Mouse (Mus musculus) adrenal gland, adult 10 weeks (tissue): ENCODE measurements around the gene Gm5538. TPM values are rescaled to one million over a fixed set of nuclear protein-coding genes. Genes with fewer than 3 reads are reported as not detected.

Source experiments
- polyA plus RNA-seq: library from polyadenylated mRNA; stranded (reverse); fragments of 350-450 nt; fragmentation: Illumina TruSeq; extraction: RNeasy Lipid Tissue Mini Kit (QIAGEN cat#74804); gene quantifications from one replicate; pipeline ENCODE4 v1.2.3, GENCODE M21; 2014; ENCODE audit warnings: low read depth, low replicate concordance

Gene Gm5538
- polyA plus RNA-seq = 0.52 TPM

GRCm38 (mm10) chr3:59729490-59729889, at the start of gene Gm5538:
Gene Gm5538 (plus strand): TSS chr3:59729790.

Other genes starting within 250 kb of the Gm5538 start
- gene Gm8298, start 131.3 kb downstream of the Gm5538 start, polyA plus RNA-seq = not detected
- gene C130079G13Rik, start 195.4 kb downstream of the Gm5538 start, polyA plus RNA-seq = not detected